Comparison of ENCODE assay signal across 8 mouse cellular contexts in genomic region chr10:69352212-69353085, GRCm38 (mm10). TPM values are rescaled to one million over a fixed set of nuclear protein-coding genes. Genes with fewer than 3 reads are reported as not detected.
DNase-seq lines count a peak whose midpoint lies in the region; ATAC-seq and TF ChIP-seq lines count a peak whose summit lies in the region.

Gene Cdk1, minus strand, starts transcription at chr10:69352938.

- TF ChIP-seq EP300 in liver, embryonic 14.5 days (IDR thresholded peaks at IDR 0.05; ENCODE audit: low read depth) = no peak
- no peak for TF ChIP-seq EP300 in stomach, postnatal 0 days (optimal IDR thresholded peaks at IDR 0.05)

- peak within 1 kb of the TSS; percentile 97 for H3K4me3 ChIP-seq in forebrain, embryonic 10.5 days
- H3K4me3 ChIP-seq in heart, embryonic 15.5 days = peak within 1 kb of the TSS; percentile 90
- peak within 1 kb of the TSS; percentile 91 to 93 for H3K4me3 ChIP-seq in liver, embryonic 14.5 days (ENCODE audit: insufficient read depth in 1 of 2, low read depth in 2 of 2, low read length in 2 of 2)
- H3K4me3 ChIP-seq in neural tube, embryonic 11.5 days (ENCODE audit: low read depth, low read length) = peak within 1 kb of the TSS; percentile 65
- H3K4me3 ChIP-seq in stomach, postnatal 0 days (ENCODE audit: low read depth, low read length) = peak within 1 kb of the TSS; percentile 70

- H3K4me2 ChIP-seq in heart, embryonic 15.5 days = peak within 1 kb of the TSS; percentile 87
- H3K4me2 ChIP-seq in liver, embryonic 14.5 days (ENCODE audit: low read depth) = peak within 1 kb of the TSS; percentile 83
- peak within 1 kb of the TSS; percentile 45 for H3K4me2 ChIP-seq in neural tube, embryonic 11.5 days (ENCODE audit: low read depth)
- H3K4me2 ChIP-seq in stomach, postnatal 0 days (replicated peaks; ENCODE audit: low read depth) = peak within 1 kb of the TSS; percentile 86

- H3K36me3 ChIP-seq in forebrain, embryonic 10.5 days (replicated peaks) = peaks cover 38% of the 10 kb centered on the region
- peaks cover 13% of the 10 kb centered on the region for H3K36me3 ChIP-seq in heart, embryonic 15.5 days
- H3K36me3 ChIP-seq in liver, embryonic 14.5 days (replicated peaks; ENCODE audit: control insufficient read depth, insufficient read depth, low read depth) = peaks cover 39% of the 10 kb centered on the region
- H3K36me3 ChIP-seq in neural tube, embryonic 11.5 days (ENCODE audit: control insufficient read depth, insufficient read depth, low read length) = peaks cover 2% of the 10 kb centered on the region; the same call in 1 of the 2 replicates
- no peaks in the 10 kb centered on the region; the same call in 1 of the 2 replicates for H3K36me3 ChIP-seq in stomach, postnatal 0 days (ENCODE audit: control insufficient read depth, insufficient read depth, low read length)

- peak; percentile 98 for ATAC-seq in CD4-positive, CD25-positive, alpha-beta regulatory T cell, adult 4 months
- peak; percentile 94 for ATAC-seq in heart, embryonic 15.5 days (replicated peaks; ENCODE audit: insufficient number of reproducible peaks, insufficient read depth, low FRiP score, low read depth)
- ATAC-seq in liver, embryonic 14.5 days (ENCODE audit: insufficient read depth) = peak; percentile 94
- ATAC-seq in neural tube, embryonic 11.5 days (ENCODE audit: insufficient read depth, low FRiP score, low TSS enrichment) = peak; percentile 97
- peak; percentile 97 for ATAC-seq in stomach, postnatal 0 days (ENCODE audit: low FRiP score, low TSS enrichment)

- peak within 1 kb of the TSS; percentile 98 for H3K27ac ChIP-seq in forebrain, embryonic 10.5 days
- peak within 1 kb of the TSS; percentile 88 for H3K27ac ChIP-seq in heart, embryonic 15.5 days
- H3K27ac ChIP-seq in liver, embryonic 14.5 days = peak within 1 kb of the TSS; percentile 71
- H3K27ac ChIP-seq in neural tube, embryonic 11.5 days (ENCODE audit: low read depth, low read length) = 0 out of 2 replicates have a peak within 1 kb of the TSS, but pooled peaks have one; percentile 49
- peak within 1 kb of the TSS; percentile 91 for H3K27ac ChIP-seq in stomach, postnatal 0 days (replicated peaks)

- H3K9me3 ChIP-seq in forebrain, embryonic 10.5 days = 0 out of 2 replicates have a peak, but pooled peaks cover 3% of the 10 kb centered on the region
- H3K9me3 ChIP-seq in heart, embryonic 15.5 days (replicated peaks) = no peaks in the 10 kb centered on the region
- H3K9me3 ChIP-seq in liver, embryonic 14.5 days (ENCODE audit: control insufficient read depth, low read length) = no peaks in the 10 kb centered on the region
- H3K9me3 ChIP-seq in neural tube, embryonic 11.5 days (ENCODE audit: control insufficient read depth, low read length) = no peaks in the 10 kb centered on the region
- no peaks in the 10 kb centered on the region for H3K9me3 ChIP-seq in stomach, postnatal 0 days (ENCODE audit: control insufficient read depth, low read length)

- H3K9ac ChIP-seq in heart, embryonic 15.5 days = peak within 1 kb of the TSS; percentile 85
- peak within 1 kb of the TSS; percentile 99 for H3K9ac ChIP-seq in liver, embryonic 14.5 days (replicated peaks)
- H3K9ac ChIP-seq in neural tube, embryonic 11.5 days (ENCODE audit: low read length) = peak within 1 kb of the TSS; percentile 87
- peak within 1 kb of the TSS; percentile 79 for H3K9ac ChIP-seq in stomach, postnatal 0 days (ENCODE audit: low read length)

- H3K27me3 ChIP-seq in forebrain, embryonic 10.5 days (ENCODE audit: poor library complexity, severe bottlenecking) = no peaks in the 10 kb centered on the region
- H3K27me3 ChIP-seq in heart, embryonic 15.5 days = no peaks in the 10 kb centered on the region
- H3K27me3 ChIP-seq in liver, embryonic 14.5 days (ENCODE audit: control insufficient read depth, insufficient read depth, low read length) = no peaks in the 10 kb centered on the region
- H3K27me3 ChIP-seq in neural tube, embryonic 11.5 days (ENCODE audit: control insufficient read depth, insufficient read depth, low read length) = no peaks in the 10 kb centered on the region
- H3K27me3 ChIP-seq in stomach, postnatal 0 days (ENCODE audit: control insufficient read depth, insufficient read depth, low read length) = no peaks in the 10 kb centered on the region

- no peak for TF ChIP-seq CTCF in liver, embryonic 14.5 days (IDR thresholded peaks at IDR 0.05; ENCODE audit: low read depth)
- no peak; the same call in 1 of the 2 replicates for TF ChIP-seq CTCF in stomach, postnatal 0 days (IDR thresholded peaks at IDR 0.05; ENCODE audit: low read depth)

- peaks cover 40% of the 10 kb centered on the region for H3K4me1 ChIP-seq in forebrain, embryonic 10.5 days
- H3K4me1 ChIP-seq in heart, embryonic 15.5 days (replicated peaks) = peaks cover 28% of the 10 kb centered on the region
- H3K4me1 ChIP-seq in liver, embryonic 14.5 days (replicated peaks; ENCODE audit: control insufficient read depth in 2 of 2, insufficient read depth in 2 of 2, low read length in 1 of 2) = peaks cover 10 to 29% of the 10 kb centered on the region in 2 experiments; a peak in 3 of 4 replicates
- H3K4me1 ChIP-seq in neural tube, embryonic 11.5 days (ENCODE audit: control insufficient read depth, insufficient read depth, low read length) = peaks cover 4% of the 10 kb centered on the region; the same call in 1 of the 2 replicates
- peaks cover 3% of the 10 kb centered on the region; the same call in 1 of the 2 replicates for H3K4me1 ChIP-seq in stomach, postnatal 0 days (replicated peaks; ENCODE audit: control insufficient read depth, insufficient read depth)

- under 1% methylated on average over 51 of the region's 51 CpGs for WGBS in forebrain, embryonic 10.5 days
- under 1% methylated on average over 51 of the region's 51 CpGs for WGBS in heart, embryonic 15.5 days
- under 1% methylated on average over 51 of the region's 51 CpGs for WGBS in liver, embryonic 14.5 days (ENCODE audit: insufficient replicate concordance)
- WGBS in neural tube, embryonic 11.5 days = under 1% methylated on average over 51 of the region's 51 CpGs
- WGBS in stomach, postnatal 0 days = under 1% methylated on average over 51 of the region's 51 CpGs

- DNase-seq in c-Kit-negative CD71-positive TER-119-positive erythroid progenitor cells, embryonic 14.5 days (ENCODE audit: low read depth, low spot score) = peak; percentile 94
- peak; percentile 96 for DNase-seq in forebrain, embryonic 10.5 days (ENCODE audit: extremely low spot score, low spot score)
- peak; percentile 97 to 98 for DNase-seq in kidney, postnatal 25 days
- DNase-seq in liver, embryonic 14.5 days (ENCODE audit: low read depth in 3 of 3, low spot score in 3 of 3) = peak; percentile 93 to 94 (median 94)
- DNase-seq in neural tube, embryonic 11.5 days (ENCODE audit: low spot score) = peak; percentile 98
- peak; percentile 98 for DNase-seq in stomach, postnatal 0 days (ENCODE audit: low spot score)

RNA-seq across cellular contexts. Expression of gene Cdk1, which starts in this region (rescaled TPM):
- 10 to 100 TPM; 17.5 to 18.6 TPM for polyA plus RNA-seq in CD4-positive, CD25-positive, alpha-beta regulatory T cell, adult 4 months (2017; shearing (Covaris generic))
- polyA plus RNA-seq in forebrain, embryonic 10.5 days (2016; fragmentation: Nextera tagmentation; extraction: Ambion mirVana) = 542 and 548 TPM in 2 replicates
- polyA plus RNA-seq in heart, embryonic 15.5 days (2015; fragmentation: Nextera tagmentation; extraction: Ambion mirVana) = 290 and 334 TPM in 2 replicates
- polyA plus RNA-seq in liver, embryonic 14.5 days (2012; rRNA removed) = 140 and 273 TPM in 2 replicates
- polyA plus RNA-seq in liver, embryonic 14.5 days (2014; fragmentation: Nextera tagmentation; extraction: Ambion mirVana) = 353 and 360 TPM in 2 replicates
- 370 and 374 TPM in 2 replicates for polyA plus RNA-seq in neural tube, embryonic 11.5 days (2014; fragmentation: Nextera tagmentation; extraction: Ambion mirVana)
- polyA plus RNA-seq in stomach, postnatal 0 days (2015; fragmentation: Nextera tagmentation; extraction: Ambion mirVana) = 104 and 147 TPM in 2 replicates

Comparison
In these comparisons a context has a peak if more than half of its experiments do, and no peak if none do; other contexts are left out.
1. Peak in every context shown above with its lines: DNase-seq, ATAC-seq, H3K4me3 ChIP-seq and H3K27ac ChIP-seq.